Mouse (Mus musculus): Measurements from ENCODE around the gene Il18bp.

DNA sequence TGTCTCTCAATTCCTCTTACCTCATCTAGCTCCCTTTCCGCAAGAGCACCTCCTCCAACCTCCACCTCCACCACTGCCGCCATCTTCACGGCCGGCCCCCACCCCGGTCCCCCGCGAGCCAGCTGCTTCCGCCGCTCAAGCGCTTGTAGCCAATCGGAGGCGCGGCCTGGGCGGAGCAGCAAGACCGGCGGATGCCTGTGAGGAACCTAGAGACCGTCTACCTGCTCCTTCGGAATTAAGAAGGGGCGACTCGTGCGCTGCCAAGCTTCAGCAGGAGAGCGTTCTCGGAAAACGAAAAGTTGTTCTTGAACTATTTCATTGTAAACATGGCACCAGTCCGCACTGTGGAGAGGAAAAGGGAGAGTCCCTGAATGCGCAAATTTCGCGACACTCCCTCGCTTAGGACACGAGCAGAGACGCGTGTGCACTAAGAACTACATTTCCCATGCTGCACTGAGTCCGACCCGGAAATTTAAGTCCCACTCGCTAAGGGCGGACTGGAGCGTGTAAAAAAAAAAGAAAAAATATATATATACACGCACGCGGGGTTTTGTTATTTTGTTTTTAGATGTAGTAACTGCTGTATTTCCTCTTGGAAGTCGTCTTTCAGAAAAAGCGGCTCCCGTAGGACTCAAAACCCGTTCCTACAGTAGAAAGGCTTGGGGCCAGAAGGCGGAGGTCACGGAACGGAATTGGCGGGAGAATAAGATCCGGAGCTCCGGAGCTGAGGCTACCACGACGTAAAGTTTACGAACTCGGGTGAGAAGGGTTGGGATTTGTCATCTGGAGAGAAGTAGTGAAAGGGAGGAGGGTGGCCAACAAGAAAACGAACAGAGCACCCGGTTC, 46.8 kb upstream of the Il18bp start, which contains the start of the genes Rnf121, Xndc1 and Xntrpc:
- TF ChIP-seq MAX (IDR thresholded peaks at IDR 0.05; ENCODE audit: low read depth) (no peak), MYOD1 (IDR thresholded peaks at IDR 0.05; ENCODE audit: control insufficient read depth in 1 of 3, insufficient read length in 2 of 3, low read depth in 2 of 3) (peak in 2 of 3 experiments; percentile 98), POLR2A (IDR thresholded peaks at IDR 0.05; ENCODE audit: insufficient read length, low read depth) (peak; percentile 70), USF1 (IDR thresholded peaks at IDR 0.05; ENCODE audit: low read depth) (no peak), POLR2AphosphoS2 (IDR thresholded peaks at IDR 0.05; ENCODE audit: insufficient read length, low read depth) (peak; percentile 58), TCF3 (IDR thresholded peaks at IDR 0.05; ENCODE audit: insufficient read length, low read depth) (peak; percentile 72), CEBPB (IDR thresholded peaks at IDR 0.05; ENCODE audit: insufficient read depth, poor library complexity, severe bottlenecking) (no peak), E2F4 (IDR thresholded peaks at IDR 0.05; ENCODE audit: insufficient read depth) (peak; percentile 56), TCF12 (IDR thresholded peaks at IDR 0.05; ENCODE audit: insufficient read depth, poor library complexity, severe bottlenecking) (peak; percentile 56)

All from myocyte (in vitro differentiated cells).